11 mouse cellular contexts compared by ENCODE assay signal in the genomic region with DNA sequence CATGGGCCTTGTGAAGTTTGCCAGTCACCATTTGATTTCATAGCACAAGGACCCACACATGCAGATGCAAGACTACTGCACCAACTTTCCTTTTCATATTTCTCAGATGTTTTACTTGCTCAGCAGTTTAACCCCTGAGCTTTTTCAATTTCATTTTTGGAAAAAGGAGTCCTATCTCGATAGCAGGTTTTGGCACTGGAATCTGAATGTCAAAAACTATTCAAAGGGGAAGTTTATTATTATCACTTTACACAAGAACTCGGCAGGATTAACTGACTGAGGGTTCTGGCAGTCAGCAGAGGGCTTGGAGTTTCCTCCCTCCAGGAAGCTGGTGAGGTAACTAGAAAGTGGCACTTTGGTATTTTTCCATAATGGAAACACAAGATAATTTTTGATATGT. TPM values are rescaled to one million over a fixed set of nuclear protein-coding genes. Genes with fewer than 3 reads are reported as not detected.
DNase-seq lines count a peak whose midpoint lies in the region; ATAC-seq and TF ChIP-seq lines count a peak whose summit lies in the region.
"Had no signal": no experiment of that assay in that cellular context is flagged by ENCODE, and none has a peak within 500 bp of the region (broad histone marks: within the 10 kb centered on the region; RNA-seq: fewer than 3 reads in every experiment).

No protein-coding gene starts in this region.

- peak overlapping the region; percentile 66 for H3K4me2 ChIP-seq in lung, embryonic 14.5 days
- H3K4me2 ChIP-seq in intestine, embryonic 14.5 days (ENCODE audit: low read length): peak overlapping the region; percentile 82
- H3K4me2 ChIP-seq in neural tube, embryonic 13.5 days: peak overlapping the region; percentile 85

- WGBS in lung, embryonic 14.5 days: 29% methylated on average over 2 of the region's 2 CpGs
- WGBS in intestine, embryonic 14.5 days: 39% methylated on average over 2 of the region's 2 CpGs
- WGBS in neural tube, embryonic 13.5 days: 65% methylated on average over 2 of the region's 2 CpGs

- H3K4me1 ChIP-seq in lung, embryonic 14.5 days (ENCODE audit: insufficient read depth): 0 out of 2 replicates have a peak, but pooled peaks cover 4% of the 10 kb centered on the region
- peaks cover 11% of the 10 kb centered on the region for H3K4me1 ChIP-seq in intestine, embryonic 14.5 days (replicated peaks; ENCODE audit: control insufficient read depth, insufficient read depth, low read length)
- peaks cover 28% of the 10 kb centered on the region for H3K4me1 ChIP-seq in neural tube, embryonic 13.5 days (replicated peaks)

- H3K9me3 ChIP-seq in lung, embryonic 14.5 days (ENCODE audit: low read depth, low read length): no peaks in the 10 kb centered on the region
- no peaks in the 10 kb centered on the region for H3K9me3 ChIP-seq in intestine, embryonic 14.5 days (ENCODE audit: control insufficient read depth, low read length)
- H3K9me3 ChIP-seq in neural tube, embryonic 13.5 days: no peaks in the 10 kb centered on the region

- H3K4me3 ChIP-seq in lung, embryonic 14.5 days (ENCODE audit: low read depth, low read length): peak overlapping the region; percentile 59
- 0 out of 2 replicates have a peak overlapping the region, but pooled peaks have one; percentile 55 for H3K4me3 ChIP-seq in intestine, embryonic 14.5 days (ENCODE audit: low read depth, low read length)
- H3K4me3 ChIP-seq in neural tube, embryonic 13.5 days: peak overlapping the region; percentile 86

- no peak for ATAC-seq in lung, embryonic 14.5 days (ENCODE audit: insufficient read depth)
- no peak for ATAC-seq in intestine, embryonic 14.5 days (replicated peaks; ENCODE audit: low FRiP score, low TSS enrichment, low read depth)
- ATAC-seq in neural tube, embryonic 13.5 days (ENCODE audit: low read depth): no peak
- ATAC-seq: activated CD4-positive, CD25-positive, alpha-beta regulatory T cell, adult 4 months had no signal

- DNase-seq in adrenal gland, postnatal 14 days: peak; percentile 16
- DNase-seq in adrenal gland, adult 18-20 months (ENCODE audit: low spot score in 2 of 2): no peak
- no peak for DNase-seq in lung, embryonic 14.5 days
- DNase-seq in lung, postnatal 14 days: no peak
- no peak for DNase-seq in intestine, embryonic 14.5 days (ENCODE audit: low spot score)
- DNase-seq in layer of hippocampus, postnatal 14 days (ENCODE audit: low spot score in 2 of 2): no peak
- DNase-seq in right cerebral cortex, postnatal 14 days: no peak
- DNase-seq: B cell, adult 2 months; layer of hippocampus, postnatal 36 days had no signal

- no peaks in the 10 kb centered on the region for H3K36me3 ChIP-seq in lung, embryonic 14.5 days (ENCODE audit: insufficient read depth)
- H3K36me3 ChIP-seq in intestine, embryonic 14.5 days (ENCODE audit: control insufficient read depth, insufficient read depth, low read length): no peaks in the 10 kb centered on the region
- no peaks in the 10 kb centered on the region for H3K36me3 ChIP-seq in neural tube, embryonic 13.5 days

- H3K27me3 ChIP-seq in lung, embryonic 14.5 days (ENCODE audit: insufficient read depth, low read length): no peaks in the 10 kb centered on the region
- H3K27me3 ChIP-seq in intestine, embryonic 14.5 days (replicated peaks; ENCODE audit: control insufficient read depth, insufficient read depth, low read length): no peaks in the 10 kb centered on the region
- no peaks in the 10 kb centered on the region for H3K27me3 ChIP-seq in neural tube, embryonic 13.5 days

- H3K27ac ChIP-seq in lung, embryonic 14.5 days (ENCODE audit: low read depth): no peak overlapping the region
- no peak overlapping the region for H3K27ac ChIP-seq in intestine, embryonic 14.5 days (ENCODE audit: low read depth)
- H3K27ac ChIP-seq in neural tube, embryonic 13.5 days (replicated peaks): no peak overlapping the region

- no peak for TF ChIP-seq CTCF in lung, embryonic 14.5 days (IDR thresholded peaks at IDR 0.05; ENCODE audit: low read depth)

- H3K9ac ChIP-seq in lung, embryonic 14.5 days: 0 out of 2 replicates have a peak overlapping the region, but pooled peaks have one; percentile 51
- H3K9ac ChIP-seq in intestine, embryonic 14.5 days (ENCODE audit: low read length): no peak overlapping the region
- H3K9ac ChIP-seq in neural tube, embryonic 13.5 days: peak overlapping the region; percentile 85

RNA-seq across cellular contexts. Expression of a gene that starts 1.9 kb away (rescaled TPM):
- 43.1 and 44.9 TPM in 2 replicates for total RNA-seq in adrenal gland, postnatal 14 days (2021)
- 10 to 100 TPM; 17.6 to 25.6 TPM for total RNA-seq in adrenal gland, adult 18-20 months (2021)
- 4.7 and 6.0 TPM in 2 replicates for polyA plus RNA-seq in lung, embryonic 14.5 days (2014; fragmentation: Nextera tagmentation; extraction: Ambion mirVana)
- 3.7 and 3.8 TPM in 2 replicates for polyA plus RNA-seq in intestine, embryonic 14.5 days (2014; fragmentation: Nextera tagmentation; extraction: Ambion mirVana)
- 6.6 and 7.2 TPM in 2 replicates for polyA plus RNA-seq in neural tube, embryonic 13.5 days (2015; fragmentation: Nextera tagmentation; extraction: Ambion mirVana)
- total RNA-seq in layer of hippocampus, postnatal 14 days (2021): 10 to 100 TPM; 44.7 to 49.7 TPM

RNA-seq across cellular contexts. Expression of a gene that starts 47.4 kb away (rescaled TPM):
- 13.2 and 14.7 TPM in 2 replicates for total RNA-seq in adrenal gland, postnatal 14 days (2021)
- total RNA-seq in adrenal gland, adult 18-20 months (2021): 10 to 100 TPM; 18.8 to 24.1 TPM
- 3.7 and 3.9 TPM in 2 replicates for polyA plus RNA-seq in lung, embryonic 14.5 days (2014; fragmentation: Nextera tagmentation; extraction: Ambion mirVana)
- 2.4 and 2.6 TPM in 2 replicates for polyA plus RNA-seq in intestine, embryonic 14.5 days (2014; fragmentation: Nextera tagmentation; extraction: Ambion mirVana)
- polyA plus RNA-seq in neural tube, embryonic 13.5 days (2015; fragmentation: Nextera tagmentation; extraction: Ambion mirVana): 0.96 and 1.4 TPM in 2 replicates
- total RNA-seq in layer of hippocampus, postnatal 14 days (2021): 1 to 10 TPM; 2.6 to 2.8 TPM
